8 mouse cellular contexts compared by ENCODE assay signal in the genomic region with DNA sequence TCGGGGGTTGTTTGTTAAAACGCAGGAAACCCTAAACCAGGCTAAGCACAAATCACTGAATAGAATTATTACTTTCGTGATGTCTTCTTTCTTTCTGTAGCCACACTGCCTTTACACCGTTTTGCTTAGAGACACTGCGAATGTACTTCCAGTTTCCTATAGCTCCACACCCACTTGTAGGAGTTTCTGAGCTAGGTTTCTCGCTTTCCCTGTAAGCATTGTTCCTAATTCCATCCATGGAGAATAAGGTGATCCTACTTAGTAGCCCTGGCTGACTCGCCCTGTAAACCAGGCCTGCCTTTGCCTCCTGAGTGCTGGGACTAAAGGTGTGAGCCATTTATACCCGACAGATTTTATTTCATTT. TPM values are rescaled to one million over a fixed set of nuclear protein-coding genes. Genes with fewer than 3 reads are reported as not detected.
DNase-seq lines count a peak whose midpoint lies in the region; ATAC-seq lines count a peak whose summit lies in the region.

No protein-coding gene starts in this region.

- no peaks in the 10 kb centered on the region for H3K9me3 ChIP-seq in kidney, embryonic 15.5 days (replicated peaks)
- no peaks in the 10 kb centered on the region for H3K9me3 ChIP-seq in embryonic facial prominence, embryonic 10.5 days
- H3K9me3 ChIP-seq in hindbrain, embryonic 16.5 days (ENCODE audit: control insufficient read depth, low read length), result no peaks in the 10 kb centered on the region
- no peaks in the 10 kb centered on the region for H3K9me3 ChIP-seq in midbrain, embryonic 14.5 days (ENCODE audit: control insufficient read depth, low read length)

- peak overlapping the region; percentile 41 for H3K27ac ChIP-seq in kidney, embryonic 15.5 days
- peak overlapping the region; percentile 51 for H3K27ac ChIP-seq in embryonic facial prominence, embryonic 10.5 days (replicated peaks)
- H3K27ac ChIP-seq in hindbrain, embryonic 16.5 days (ENCODE audit: low read depth, low read length), result no peak overlapping the region
- no peak overlapping the region for H3K27ac ChIP-seq in midbrain, embryonic 14.5 days (replicated peaks; ENCODE audit: low read depth, low read length)

- no peaks in the 10 kb centered on the region for H3K4me1 ChIP-seq in kidney, embryonic 15.5 days
- peaks cover 4% of the 10 kb centered on the region; the same call in 1 of the 2 replicates for H3K4me1 ChIP-seq in embryonic facial prominence, embryonic 10.5 days
- no peaks in the 10 kb centered on the region for H3K4me1 ChIP-seq in hindbrain, embryonic 16.5 days (ENCODE audit: control insufficient read depth, insufficient read depth, low read depth, low read length)
- peaks cover 5% of the 10 kb centered on the region; the same call in 1 of the 2 replicates for H3K4me1 ChIP-seq in midbrain, embryonic 14.5 days (ENCODE audit: control insufficient read depth, insufficient read depth, low read length)

- peak overlapping the region; percentile 61 for H3K4me2 ChIP-seq in kidney, embryonic 15.5 days
- peak overlapping the region; percentile 58 for H3K4me2 ChIP-seq in hindbrain, embryonic 16.5 days (ENCODE audit: low read length)
- H3K4me2 ChIP-seq in midbrain, embryonic 14.5 days (ENCODE audit: low read length), result peak overlapping the region; percentile 54

- WGBS in kidney, embryonic 15.5 days, result 20% methylated on average over 8 of the region's 8 CpGs
- 18% methylated on average over 8 of the region's 8 CpGs for WGBS in embryonic facial prominence, embryonic 10.5 days
- 31% methylated on average over 8 of the region's 8 CpGs for WGBS in hindbrain, embryonic 16.5 days
- 21% methylated on average over 8 of the region's 8 CpGs for WGBS in midbrain, embryonic 14.5 days

- peak; percentile 17; the same call in 1 of the 2 replicates for ATAC-seq in kidney, embryonic 15.5 days (replicated peaks; ENCODE audit: low FRiP score)
- no peak; the same call in 1 of the 2 replicates for ATAC-seq in hindbrain, embryonic 16.5 days
- no peak for ATAC-seq in midbrain, embryonic 14.5 days (ENCODE audit: low FRiP score, low TSS enrichment)

- no peak overlapping the region for H3K9ac ChIP-seq in kidney, embryonic 15.5 days
- peak overlapping the region; percentile 11; the same call in 1 of the 2 replicates for H3K9ac ChIP-seq in hindbrain, embryonic 16.5 days (ENCODE audit: low read depth, low read length)
- H3K9ac ChIP-seq in midbrain, embryonic 14.5 days (replicated peaks; ENCODE audit: low read length), result no peak overlapping the region

- no peak for DNase-seq in kidney, postnatal 25 days
- no peak for DNase-seq in embryonic facial prominence, embryonic 10.5 days (ENCODE audit: low spot score)
- DNase-seq in midbrain, embryonic 14.5 days, result no peak
- DNase-seq in embryo, embryonic 10 days (ENCODE audit: low spot score), result no peak
- no peak for DNase-seq in right cerebral cortex, postnatal 4 days
- DNase-seq in layer of hippocampus, adult 11-12 months (ENCODE audit: low spot score), result no peak

- no peaks in the 10 kb centered on the region for H3K36me3 ChIP-seq in kidney, embryonic 15.5 days
- no peaks in the 10 kb centered on the region for H3K36me3 ChIP-seq in embryonic facial prominence, embryonic 10.5 days (replicated peaks)
- H3K36me3 ChIP-seq in hindbrain, embryonic 16.5 days (ENCODE audit: control insufficient read depth, insufficient read depth, low read length), result no peaks in the 10 kb centered on the region
- no peaks in the 10 kb centered on the region for H3K36me3 ChIP-seq in midbrain, embryonic 14.5 days (ENCODE audit: control insufficient read depth, insufficient read depth, low read length)

- peaks cover 43% of the 10 kb centered on the region for H3K27me3 ChIP-seq in kidney, embryonic 15.5 days
- peaks cover 98% of the 10 kb centered on the region for H3K27me3 ChIP-seq in embryonic facial prominence, embryonic 10.5 days (replicated peaks; ENCODE audit: low read depth, poor library complexity, severe bottlenecking)
- H3K27me3 ChIP-seq in hindbrain, embryonic 16.5 days (replicated peaks; ENCODE audit: control insufficient read depth, insufficient read depth, low read length), result peaks cover 15% of the 10 kb centered on the region
- H3K27me3 ChIP-seq in midbrain, embryonic 14.5 days (ENCODE audit: control insufficient read depth, insufficient read depth, low read length), result peaks cover 3% of the 10 kb centered on the region; the same call in 1 of the 2 replicates

- peak overlapping the region; percentile 60 for H3K4me3 ChIP-seq in kidney, embryonic 15.5 days (replicated peaks)
- H3K4me3 ChIP-seq in embryonic facial prominence, embryonic 10.5 days, result peak overlapping the region; percentile 69
- H3K4me3 ChIP-seq in hindbrain, embryonic 16.5 days (ENCODE audit: low read length), result peak overlapping the region; percentile 56
- peak overlapping the region; percentile 53 for H3K4me3 ChIP-seq in midbrain, embryonic 14.5 days (replicated peaks; ENCODE audit: low read depth, low read length)

RNA-seq across cellular contexts. Expression of a gene that starts 0.4 kb away (rescaled TPM):
- polyA plus RNA-seq in kidney, embryonic 15.5 days (2015; fragmentation: Nextera tagmentation; extraction: Ambion mirVana), result 16.8 and 17.8 TPM in 2 replicates
- polyA plus RNA-seq in embryonic facial prominence, embryonic 10.5 days (2016; fragmentation: Nextera tagmentation; extraction: Ambion mirVana), result 20.8 and 22.5 TPM in 2 replicates
- polyA plus RNA-seq in hindbrain, embryonic 16.5 days (2015; fragmentation: Nextera tagmentation; extraction: Ambion mirVana), result 30.1 and 34.5 TPM in 2 replicates
- 36.9 TPM in 2 replicates for polyA plus RNA-seq in midbrain, embryonic 14.5 days (2014; fragmentation: Nextera tagmentation; extraction: Ambion mirVana)

RNA-seq across cellular contexts. Expression of a gene that starts 14.6 kb away (rescaled TPM):
- polyA plus RNA-seq in kidney, embryonic 15.5 days (2015; fragmentation: Nextera tagmentation; extraction: Ambion mirVana), result 30.3 and 35.4 TPM in 2 replicates
- 30.6 and 33.4 TPM in 2 replicates for polyA plus RNA-seq in embryonic facial prominence, embryonic 10.5 days (2016; fragmentation: Nextera tagmentation; extraction: Ambion mirVana)
- 58.2 and 59.7 TPM in 2 replicates for polyA plus RNA-seq in hindbrain, embryonic 16.5 days (2015; fragmentation: Nextera tagmentation; extraction: Ambion mirVana)
- polyA plus RNA-seq in midbrain, embryonic 14.5 days (2014; fragmentation: Nextera tagmentation; extraction: Ambion mirVana), result 41.0 and 51.2 TPM in 2 replicates

RNA-seq across cellular contexts. Expression of a gene that starts 40.8 kb away (rescaled TPM):
- polyA plus RNA-seq in kidney, embryonic 15.5 days (2015; fragmentation: Nextera tagmentation; extraction: Ambion mirVana), result 3.8 and 4.2 TPM in 2 replicates
- polyA plus RNA-seq in embryonic facial prominence, embryonic 10.5 days (2016; fragmentation: Nextera tagmentation; extraction: Ambion mirVana), result 4.2 and 4.9 TPM in 2 replicates
- polyA plus RNA-seq in hindbrain, embryonic 16.5 days (2015; fragmentation: Nextera tagmentation; extraction: Ambion mirVana), result 8.5 and 10.7 TPM in 2 replicates
- 6.8 and 10.0 TPM in 2 replicates for polyA plus RNA-seq in midbrain, embryonic 14.5 days (2014; fragmentation: Nextera tagmentation; extraction: Ambion mirVana)

Comparison
In these comparisons a context has a peak if more than half of its experiments do, and no peak if none do; other contexts are left out.
1. H3K27ac ChIP-seq: peak in kidney, embryonic 15.5 days (single experiment) and embryonic facial prominence, embryonic 10.5 days (single experiment); none in hindbrain, embryonic 16.5 days (single experiment) and midbrain, embryonic 14.5 days (single experiment).
2. Peak in every context shown above with its lines, with median percentiles within 50 percentile points of each other: H3K4me2 ChIP-seq and H3K4me3 ChIP-seq.